Mouse (Mus musculus) heart, postnatal 14 days (tissue): ENCODE data around the gene Iqcn. TPM values are rescaled to one million over a fixed set of nuclear protein-coding genes. Genes with fewer than 3 reads are reported as not detected.

Experiments
- DNase-seq, 2 experiments: peaks; one replicate each; pipeline ENCODE4 v3.0.0; 2021 to 2022
- intact Hi-C: fragments of 180-260 bp; cut with DNase I; formaldehyde crosslinking; loops from one replicate; pipeline ENCODE4 v1.15.1; 2025
- total RNA-seq, 2 experiments: library from RNA; stranded (reverse); gene quantifications; 2 replicates each; pipeline ENCODE4 v1.2.3; 2021

Gene Iqcn
- total RNA-seq, 2 experiments from 2014 or later, result 0.10 to 0.12 TPM

GRCm38 (mm10) chr8:70750128-70750680, 46.9 kb downstream of the Iqcn start:
- DNase-seq, result peak; percentile 25 to 37
- intact Hi-C loops, result no loop called here

GRCm38 (mm10) chr8:70752000-70752764, 48.9 kb downstream of the Iqcn start:
- peak; percentile 83 for DNase-seq
- intact Hi-C loops, result loop anchor here (1.0 kb wide), 1 partner anchor 32 kb away; no protein-coding TSS in a partner anchor

- intact Hi-C loops, result no loop called here
- peak; percentile 95 for DNase-seq
These were observed 49.9 kb downstream of the Iqcn start for GRCm38 (mm10) chr8:70753151-70753550.

GRCm38 (mm10) chr8:70754043-70754870, 51.0 kb downstream of the Iqcn start, which contains the start of gene Rab3a:
Gene Rab3a (plus strand): TSS chr8:70754679.
- intact Hi-C loops, result no loop called here
- DNase-seq, result peak; percentile 95 to 96

GRCm38 (mm10) chr8:70754871-70755660, 51.8 kb downstream of the Iqcn start:
- intact Hi-C loops, result no loop called here
- DNase-seq, result peak; percentile 63 to 73

- DNase-seq, result peak in 1 of 2 experiments; percentile 5
- intact Hi-C loops, result no loop called here
These were observed 52.6 kb downstream of the Iqcn start for GRCm38 (mm10) chr8:70755661-70756475.

- no peak for DNase-seq
- intact Hi-C loops, result no loop called here
These were observed 53.3 kb downstream of the Iqcn start for GRCm38 (mm10) chr8:70756476-70757040.

GRCm38 (mm10) chr8:70757523-70758307, 54.5 kb downstream of the Iqcn start:
- DNase-seq, result no peak

GRCm38 (mm10) chr8:70758308-70758615, 55.0 kb downstream of the Iqcn start:
- no peak for DNase-seq

More at GRCm38 (mm10) chr8:70757523-70758307, 54.5 kb downstream of the Iqcn start:
- intact Hi-C loops, result no loop called here

GRCm38 (mm10) chr8:70758616-70759561, 55.6 kb downstream of the Iqcn start:
- no peak for DNase-seq
- intact Hi-C loops, result no loop called here

More at GRCm38 (mm10) chr8:70758308-70758615, 55.0 kb downstream of the Iqcn start:
- intact Hi-C loops, result no loop called here

- intact Hi-C loops, result no loop called here
- no peak for DNase-seq
These were observed 57.1 kb downstream of the Iqcn start for GRCm38 (mm10) chr8:70760350-70760749.

GRCm38 (mm10) chr8:70760775-70761406, 57.6 kb downstream of the Iqcn start, which contains the start of gene Mpv17l2:
Gene Mpv17l2 (minus strand): TSS chr8:70760946.
- intact Hi-C loops, result no loop called here
- peak; percentile 93 for DNase-seq

- intact Hi-C loops, result no loop called here
- DNase-seq, result peak in 1 of 2 experiments; percentile 14
These were observed 58.9 kb downstream of the Iqcn start for GRCm38 (mm10) chr8:70762118-70762517.

GRCm38 (mm10) chr8:70763354-70763753, 60.1 kb downstream of the Iqcn start:
- intact Hi-C loops, result no loop called here
- DNase-seq, result peak in 1 of 2 experiments; percentile 73

- no peak for DNase-seq
- intact Hi-C loops, result no loop called here
These were observed 60.8 kb downstream of the Iqcn start for GRCm38 (mm10) chr8:70764026-70764425.

GRCm38 (mm10) chr8:70764676-70765075, 61.4 kb downstream of the Iqcn start:
- intact Hi-C loops, result no loop called here

GRCm38 (mm10) chr8:70765329-70765728, 62.1 kb downstream of the Iqcn start:
- intact Hi-C loops, result no loop called here
- DNase-seq, result no peak

More at GRCm38 (mm10) chr8:70764676-70765075, 61.4 kb downstream of the Iqcn start:
- DNase-seq, result no peak
